Mouse (Mus musculus): ENCODE results near the gene Stra6l.

Stra6l gene

GRCm38 (mm10) chr4:45844355-45844754 lies 4.1 kb upstream of the Stra6l start:
- 36% methylated on average over 14 of the region's 14 CpGs for WGBS

- 97% methylated on average over 2 of the region's 2 CpGs for WGBS
Measured at GRCm38 (mm10) chr4:45846263-45846662, 2.2 kb upstream of the Stra6l start.

- WGBS: 65% methylated on average over 10 of the region's 10 CpGs
Measured at GRCm38 (mm10) chr4:45848825-45849156, 327 bp downstream of the Stra6l start.

GRCm38 (mm10) chr4:45849419-45849818 lies 955 bp downstream of the Stra6l start:
- 80% methylated on average over 1 of the region's 1 CpGs for WGBS

GRCm38 (mm10) chr4:45851640-45852051 lies 3.2 kb downstream of the Stra6l start:
- 74% methylated on average over 3 of the region's 3 CpGs for WGBS

GRCm38 (mm10) chr4:45853496-45854246 lies 5.2 kb downstream of the Stra6l start:
- WGBS: 79% methylated on average over 15 of the region's 15 CpGs

- 50% methylated on average over 19 of the region's 19 CpGs for WGBS
Measured at GRCm38 (mm10) chr4:45855803-45856424, 7.5 kb downstream of the Stra6l start.

GRCm38 (mm10) chr4:45861160-45861559 lies 12.7 kb downstream of the Stra6l start:
- WGBS: 49% methylated on average over 5 of the region's 5 CpGs

GRCm38 (mm10) chr4:45867416-45867815 lies 19.0 kb downstream of the Stra6l start:
- 84% methylated on average over 8 of the region's 8 CpGs for WGBS

GRCm38 (mm10) chr4:45869021-45869815 lies 20.8 kb downstream of the Stra6l start:
- WGBS: 57% methylated on average over 24 of the region's 24 CpGs

- 65% methylated on average over 2 of the region's 2 CpGs for WGBS
Measured at GRCm38 (mm10) chr4:45872147-45872546, 23.7 kb downstream of the Stra6l start.

- WGBS: 41% methylated on average over 5 of the region's 5 CpGs
Measured at GRCm38 (mm10) chr4:45878929-45879328, 30.5 kb downstream of the Stra6l start.

GRCm38 (mm10) chr4:45882521-45882920 lies 34.1 kb downstream of the Stra6l start:
- WGBS: 88% methylated on average over 9 of the region's 9 CpGs

GRCm38 (mm10) chr4:45883250-45883649 lies 34.8 kb downstream of the Stra6l start:
- WGBS: 82% methylated on average over 16 of the region's 16 CpGs

GRCm38 (mm10) chr4:45889487-45889886 lies 41.0 kb downstream of the Stra6l start:
- WGBS: 78% methylated on average over 6 of the region's 6 CpGs

GRCm38 (mm10) chr4:45890066-45890761 lies 41.8 kb downstream of the Stra6l start, which contains the start of gene Ccdc180:
Ccdc180 (plus strand) TSS chr4:45890303.
- 26% methylated on average over 19 of the region's 19 CpGs for WGBS

GRCm38 (mm10) chr4:45896425-45897081 lies 48.1 kb downstream of the Stra6l start:
- WGBS: 35% methylated on average over 16 of the region's 16 CpGs

GRCm38 (mm10) chr4:45898413-45898812 lies 49.9 kb downstream of the Stra6l start:
- 74% methylated on average over 5 of the region's 5 CpGs for WGBS

GRCm38 (mm10) chr4:45909256-45909655 lies 60.8 kb downstream of the Stra6l start:
- WGBS: 63% methylated on average over 13 of the region's 13 CpGs

GRCm38 (mm10) chr4:45909924-45910323 lies 61.5 kb downstream of the Stra6l start:
- 67% methylated on average over 4 of the region's 4 CpGs for WGBS

- 79% methylated on average over 5 of the region's 5 CpGs for WGBS
Measured at GRCm38 (mm10) chr4:45911256-45911655, 62.8 kb downstream of the Stra6l start.
